Mouse (Mus musculus) liver, embryonic 16.5 days (tissue): ENCODE data around the gene Kiz. TPM values are rescaled to one million over a fixed set of nuclear protein-coding genes. Genes with fewer than 3 reads are reported as not detected.

Source experiments
- ATAC-seq: fragments of 200-750 bp; cut with Nextera tagmentation; 2 replicates; pipeline ENCODE4 v1.8.0; 2017; ENCODE audit warnings: low read depth, mild to moderate bottlenecking, moderate number of reproducible peaks, moderate library complexity
- H3K27ac ChIP-seq: fragments of 300-500 bp; sonication (generic); 2 replicates; pipeline ENCODE4 v1.5.1; 2014; ENCODE audit warnings: mild to moderate bottlenecking, low read length
- H3K27me3 ChIP-seq: fragments of 300-500 bp; sonication (generic); 2 replicates; pipeline ENCODE4 v1.6.1; 2014; ENCODE audit warnings: low read depth, low read length, mixed read lengths; ENCODE audit not compliant: control insufficient read depth, insufficient read depth
- H3K36me3 ChIP-seq: fragments of 300-500 bp; sonication (generic); 2 replicates; pipeline ENCODE4 v1.6.1; 2014; ENCODE audit warnings: mild to moderate bottlenecking; ENCODE audit not compliant: control insufficient read depth, insufficient read depth
- H3K4me1 ChIP-seq: fragments of 300-500 bp; sonication (generic); 2 replicates; pipeline ENCODE4 v1.6.1; 2014; ENCODE audit warnings: low read depth, low read length, mixed read lengths; ENCODE audit not compliant: control insufficient read depth
- H3K4me2 ChIP-seq: fragments of 300-500 bp; sonication (generic); 2 replicates; pipeline ENCODE4 v1.6.1; 2014; ENCODE audit warnings: low read depth, low read length, mixed read lengths
- H3K4me3 ChIP-seq: fragments of 300-500 bp; sonication (generic); 2 replicates; pipeline ENCODE4 v1.5.1; 2014; ENCODE audit warnings: low read depth, mild to moderate bottlenecking, low read length
- H3K9ac ChIP-seq: fragments of 300-500 bp; sonication (generic); 2 replicates; pipeline ENCODE4 v1.6.1; 2014; ENCODE audit warnings: low read depth, low read length
- H3K9me3 ChIP-seq: fragments of 300-500 bp; sonication (generic); replicated peaks from 2 replicates; pipeline ENCODE4 v1.6.1; 2016; ENCODE audit warnings: low read length; ENCODE audit not compliant: control insufficient read depth
- WGBS: fragments of 180-500 bp; shearing (Covaris S2); extraction: QIAGEN DNeasy Blood & Tissue Kit; methylation state at CpG from one replicate; pipeline ENCODE4 v1.1.7; 2014; ENCODE audit not compliant: insufficient replicate concordance; 5-methylcytosine and 5-hydroxymethylcytosine counted together
- polyA plus RNA-seq: library from polyadenylated mRNA; unstranded; fragments of >200 nt; fragmentation: Nextera tagmentation; extraction: Ambion mirVana; gene quantifications from 2 replicates; pipeline ENCODE4 v1.2.1, GENCODE M21; 2015

Kiz gene
- polyA plus RNA-seq, 1 experiment from 2014 or later: 10.8 TPM

GRCm38 (mm10) chr2:146884291-146884855 is 28.7 kb downstream of the Kiz start:
- no peak overlapping the region for H3K4me3 ChIP-seq
- H3K27ac ChIP-seq: no peak overlapping the region
- H3K36me3 ChIP-seq: no peaks in the 10 kb centered on the region
- H3K9ac ChIP-seq: no peak overlapping the region
- H3K4me1 ChIP-seq: no peaks in the 10 kb centered on the region
- ATAC-seq: no peak
- no peak overlapping the region for H3K4me2 ChIP-seq
- no peaks in the 10 kb centered on the region for H3K27me3 ChIP-seq
- no peaks in the 10 kb centered on the region for H3K9me3 ChIP-seq
- WGBS: 71% methylated on average over 8 of the region's 8 CpGs

GRCm38 (mm10) chr2:146888786-146889414 is 33.2 kb downstream of the Kiz start:
- H3K9me3 ChIP-seq: no peaks in the 10 kb centered on the region
- WGBS: 68% methylated on average over 4 of the region's 4 CpGs

GRCm38 (mm10) chr2:146898977-146899376 is 43.3 kb downstream of the Kiz start:
- no peaks in the 10 kb centered on the region for H3K9me3 ChIP-seq
- H3K27me3 ChIP-seq: no peaks in the 10 kb centered on the region
- no peak overlapping the region for H3K4me2 ChIP-seq
- no peaks in the 10 kb centered on the region for H3K4me1 ChIP-seq
- H3K27ac ChIP-seq: no peak overlapping the region
- no peak for ATAC-seq
- H3K36me3 ChIP-seq: no peaks in the 10 kb centered on the region
- H3K4me3 ChIP-seq: no peak overlapping the region
- no peak overlapping the region for H3K9ac ChIP-seq

More at GRCm38 (mm10) chr2:146888786-146889414, 33.2 kb downstream of the Kiz start:
- Histone ChIP-seq H3K27me3 (no peaks in the 10 kb centered on the region), H3K4me2 (no peak overlapping the region), H3K9ac (no peak overlapping the region), H3K36me3 (no peaks in the 10 kb centered on the region), H3K4me1 (no peaks in the 10 kb centered on the region), H3K27ac (no peak overlapping the region), H3K4me3 (no peak overlapping the region)
- ATAC-seq: no peak

GRCm38 (mm10) chr2:146916085-146916484 is 60.4 kb downstream of the Kiz start:
- no peaks in the 10 kb centered on the region for H3K9me3 ChIP-seq
- H3K4me1 ChIP-seq: no peaks in the 10 kb centered on the region
- ATAC-seq: no peak
- no peak overlapping the region for H3K4me3 ChIP-seq
- no peaks in the 10 kb centered on the region for H3K36me3 ChIP-seq
- H3K9ac ChIP-seq: no peak overlapping the region
- no peak overlapping the region for H3K27ac ChIP-seq
- 78% methylated on average over 3 of the region's 3 CpGs for WGBS
- H3K27me3 ChIP-seq: no peaks in the 10 kb centered on the region
- no peak overlapping the region for H3K4me2 ChIP-seq

GRCm38 (mm10) chr2:146917770-146918169 is 62.1 kb downstream of the Kiz start:
- Histone ChIP-seq H3K4me2 (no peak overlapping the region), H3K9ac (no peak overlapping the region), H3K4me3 (no peak overlapping the region), H3K36me3 (no peaks in the 10 kb centered on the region), H3K4me1 (no peaks in the 10 kb centered on the region), H3K27ac (no peak overlapping the region), H3K9me3 (no peaks in the 10 kb centered on the region), H3K27me3 (no peaks in the 10 kb centered on the region)
- WGBS: 54% methylated on average over 3 of the region's 3 CpGs
- ATAC-seq: no peak

GRCm38 (mm10) chr2:146920375-146921160 is 64.9 kb downstream of the Kiz start:
- Histone ChIP-seq H3K27ac (no peak overlapping the region), H3K9me3 (no peaks in the 10 kb centered on the region), H3K27me3 (no peaks in the 10 kb centered on the region), H3K4me3 (no peak overlapping the region), H3K9ac (no peak overlapping the region), H3K4me1 (no peaks in the 10 kb centered on the region), H3K4me2 (no peak overlapping the region), H3K36me3 (no peaks in the 10 kb centered on the region)
- no peak for ATAC-seq
- WGBS: 36% methylated on average over 8 of the region's 8 CpGs

GRCm38 (mm10) chr2:146925296-146925695 is 69.6 kb downstream of the Kiz start:
- Histone ChIP-seq H3K4me1 (no peaks in the 10 kb centered on the region), H3K4me3 (no peak overlapping the region), H3K27ac (no peak overlapping the region), H3K9me3 (no peaks in the 10 kb centered on the region), H3K9ac (no peak overlapping the region), H3K36me3 (no peaks in the 10 kb centered on the region), H3K4me2 (no peak overlapping the region), H3K27me3 (no peaks in the 10 kb centered on the region)
- 75% methylated on average over 1 of the region's 1 CpGs for WGBS
- ATAC-seq: no peak

- Histone ChIP-seq H3K27me3 (no peaks in the 10 kb centered on the region), H3K36me3 (no peaks in the 10 kb centered on the region), H3K9ac (no peak overlapping the region), H3K9me3 (no peaks in the 10 kb centered on the region), H3K4me1 (no peaks in the 10 kb centered on the region), H3K4me3 (no peak overlapping the region), H3K27ac (no peak overlapping the region), H3K4me2 (no peak overlapping the region)
- WGBS: 66% methylated on average over 4 of the region's 4 CpGs
- ATAC-seq: no peak
Measured at GRCm38 (mm10) chr2:146925846-146926245, 70.2 kb downstream of the Kiz start.

- WGBS: 48% methylated on average over 8 of the region's 8 CpGs
- no peaks in the 10 kb centered on the region for H3K36me3 ChIP-seq
- H3K4me1 ChIP-seq: no peaks in the 10 kb centered on the region
- H3K27me3 ChIP-seq: no peaks in the 10 kb centered on the region
- H3K4me3 ChIP-seq: no peak overlapping the region
- H3K9me3 ChIP-seq: no peaks in the 10 kb centered on the region
- no peak overlapping the region for H3K27ac ChIP-seq
- no peak for ATAC-seq
- H3K4me2 ChIP-seq: no peak overlapping the region
- no peak overlapping the region for H3K9ac ChIP-seq
Measured at GRCm38 (mm10) chr2:146948223-146948776, 92.6 kb downstream of the Kiz start.
